ENCODE assay signal across 8 mouse cellular contexts in genomic region chr5:128499033-128499432, GRCm38 (mm10).
DNase-seq lines count a peak whose midpoint lies in the region; ATAC-seq and TF ChIP-seq lines count a peak whose summit lies in the region.
"Had no signal": no experiment of that assay in that cellular context is flagged by ENCODE, and none has a peak within 500 bp of the region (broad histone marks: within the 10 kb centered on the region; RNA-seq: fewer than 3 reads in every experiment).

No protein-coding gene starts in this region.

- H3K27ac ChIP-seq in kidney, embryonic 14.5 days (ENCODE audit: low read depth, low read length) = no peak overlapping the region
- H3K27ac ChIP-seq in stomach, postnatal 0 days (replicated peaks) = no peak overlapping the region
- H3K27ac ChIP-seq: hindbrain, embryonic 15.5 days had no signal

- no peak for ATAC-seq in kidney, embryonic 14.5 days (ENCODE audit: low FRiP score, low TSS enrichment)
- peak; percentile 24; the same call in 1 of the 2 replicates for ATAC-seq in stomach, postnatal 0 days (ENCODE audit: low FRiP score, low TSS enrichment)

- peak; percentile 5 to 13 for DNase-seq in kidney, adult 8-10 months
- peak; percentile 82 for DNase-seq in R1 (ENCODE audit: low read depth, low spot score)
- DNase-seq in cerebellum, postnatal 10 days = peak; percentile 82 to 88
- peak; percentile 46 to 65 for DNase-seq in layer of hippocampus, postnatal 14 days (ENCODE audit: low spot score in 2 of 2)
- DNase-seq in stomach, postnatal 0 days (ENCODE audit: low spot score) = no peak
- no peak for DNase-seq in B cell, adult 2 months

- WGBS in kidney, embryonic 14.5 days = 65% methylated on average over 5 of the region's 5 CpGs
- 50% methylated on average over 5 of the region's 5 CpGs for WGBS in stomach, postnatal 0 days

- no peak overlapping the region for H3K9ac ChIP-seq in kidney, embryonic 14.5 days (ENCODE audit: low read depth, low read length)
- no peak overlapping the region for H3K9ac ChIP-seq in stomach, postnatal 0 days (ENCODE audit: low read length)
- H3K9ac ChIP-seq: hindbrain, embryonic 15.5 days had no signal

- peak; percentile 48 for TF ChIP-seq CTCF in stomach, postnatal 0 days (IDR thresholded peaks at IDR 0.05; ENCODE audit: low read depth)

- no peak overlapping the region for H3K4me2 ChIP-seq in kidney, embryonic 14.5 days (replicated peaks; ENCODE audit: low read depth, low read length)
- H3K4me2 ChIP-seq in stomach, postnatal 0 days (replicated peaks; ENCODE audit: low read depth) = no peak overlapping the region
- H3K4me2 ChIP-seq: hindbrain, embryonic 15.5 days had no signal

- H3K36me3 ChIP-seq in kidney, embryonic 14.5 days (ENCODE audit: control insufficient read depth, insufficient read depth, low read length) = no peaks in the 10 kb centered on the region
- no peaks in the 10 kb centered on the region for H3K36me3 ChIP-seq in stomach, postnatal 0 days (ENCODE audit: control insufficient read depth, insufficient read depth, low read length)
- H3K36me3 ChIP-seq: hindbrain, embryonic 15.5 days had no signal

- no peaks in the 10 kb centered on the region for H3K9me3 ChIP-seq in kidney, embryonic 14.5 days (ENCODE audit: control insufficient read depth, low read length)
- no peaks in the 10 kb centered on the region for H3K9me3 ChIP-seq in stomach, postnatal 0 days (ENCODE audit: control insufficient read depth, low read length)
- H3K9me3 ChIP-seq: hindbrain, embryonic 15.5 days had no signal

- TF ChIP-seq EP300 in stomach, postnatal 0 days (optimal IDR thresholded peaks at IDR 0.05) = no peak

- H3K4me1 ChIP-seq in kidney, embryonic 14.5 days (ENCODE audit: control insufficient read depth, insufficient read depth, low read length) = no peaks in the 10 kb centered on the region
- H3K4me1 ChIP-seq in stomach, postnatal 0 days (replicated peaks; ENCODE audit: control insufficient read depth, insufficient read depth) = no peaks in the 10 kb centered on the region
- H3K4me1 ChIP-seq: hindbrain, embryonic 15.5 days had no signal

- no peaks in the 10 kb centered on the region for H3K27me3 ChIP-seq in kidney, embryonic 14.5 days (ENCODE audit: control insufficient read depth, insufficient read depth, low read length)
- no peaks in the 10 kb centered on the region for H3K27me3 ChIP-seq in stomach, postnatal 0 days (ENCODE audit: control insufficient read depth, insufficient read depth, low read length)
- H3K27me3 ChIP-seq: hindbrain, embryonic 15.5 days had no signal

- H3K4me3 ChIP-seq in kidney, embryonic 14.5 days (ENCODE audit: low read length) = no peak overlapping the region
- no peak overlapping the region for H3K4me3 ChIP-seq in stomach, postnatal 0 days (ENCODE audit: low read depth, low read length)
- H3K4me3 ChIP-seq: hindbrain, embryonic 15.5 days had no signal

Comparison
In these comparisons a context has a peak if more than half of its experiments do, and no peak if none do; other contexts are left out.
1. DNase-seq: peak in kidney, adult 8-10 months (2 of 2), R1 (single experiment), cerebellum, postnatal 10 days (2 of 2) and layer of hippocampus, postnatal 14 days (2 of 2); none in stomach, postnatal 0 days (single experiment) and B cell, adult 2 months (0 of 2).